Mouse (Mus musculus) regulatory T cell (primary cell): ENCODE results near the gene Gm12166.

Source experiments
- in situ Hi-C: fragments of 300-600 bp; cut with MboI, MseI; formaldehyde crosslinking; loops from one replicate; pipeline ENCODE4 v1.15.1; 2025; ENCODE audit warnings: high pct_unique_total_duplicates

The Gm12166 gene

GRCm38 (mm10) chr11:46073850-46074688 is 21.9 kb upstream of the Gm12166 start:
- in situ Hi-C loops, result no loop called here

- in situ Hi-C loops, result no loop called here
Observed at GRCm38 (mm10) chr11:46073061-46073849, 21.1 kb upstream of the Gm12166 start.

GRCm38 (mm10) chr11:46072466-46073060 is 20.4 kb upstream of the Gm12166 start:
- in situ Hi-C loops, result no loop called here

GRCm38 (mm10) chr11:46070789-46071188 is 18.7 kb upstream of the Gm12166 start:
- in situ Hi-C loops, result no loop called here

GRCm38 (mm10) chr11:46070161-46070560 is 18.0 kb upstream of the Gm12166 start:
- in situ Hi-C loops, result no loop called here

GRCm38 (mm10) chr11:46069408-46070003 is 17.4 kb upstream of the Gm12166 start:
- in situ Hi-C loops, result no loop called here

- in situ Hi-C loops, result no loop called here
Observed at GRCm38 (mm10) chr11:46068756-46069407, 16.8 kb upstream of the Gm12166 start.

- in situ Hi-C loops, result no loop called here
Observed at GRCm38 (mm10) chr11:46067371-46068060, 15.4 kb upstream of the Gm12166 start.

- in situ Hi-C loops, result no loop called here
Observed at GRCm38 (mm10) chr11:46065201-46066011, 13.3 kb upstream of the Gm12166 start.

GRCm38 (mm10) chr11:46064767-46065166 is 12.6 kb upstream of the Gm12166 start:
- in situ Hi-C loops, result no loop called here

GRCm38 (mm10) chr11:46062993-46063731 is 11.0 kb upstream of the Gm12166 start:
- in situ Hi-C loops, result no loop called here

- in situ Hi-C loops, result no loop called here
Observed at GRCm38 (mm10) chr11:46062569-46062968, 10.4 kb upstream of the Gm12166 start.

GRCm38 (mm10) chr11:46061776-46062445 is 9.8 kb upstream of the Gm12166 start:
- in situ Hi-C loops, result no loop called here

- in situ Hi-C loops, result no loop called here
Observed at GRCm38 (mm10) chr11:46060651-46061020, 8.5 kb upstream of the Gm12166 start.

- in situ Hi-C loops, result no loop called here
Observed at GRCm38 (mm10) chr11:46059887-46060650, 7.9 kb upstream of the Gm12166 start.

GRCm38 (mm10) chr11:46058916-46059315 is 6.8 kb upstream of the Gm12166 start:
- in situ Hi-C loops, result no loop called here

GRCm38 (mm10) chr11:46058011-46058410 is 5.9 kb upstream of the Gm12166 start:
- in situ Hi-C loops, result no loop called here
